Mouse (Mus musculus): ENCODE data around the gene Zcchc4. TPM values are rescaled to one million over a fixed set of nuclear protein-coding genes. Genes with fewer than 3 reads are reported as not detected.

Gene Zcchc4
- total RNA-seq, 2 experiments from 2014 or later, result 8.4 to 9.7 TPM

Other genes starting within 250 kb of the Zcchc4 start
- gene Lgi2, start 208.9 kb upstream of the Zcchc4 start, total RNA-seq (2021), result 1 to 10 TPM; 1.6 to 1.9 TPM
- 10 to 100 TPM in 1 of 2 experiments, 1 to 10 TPM in 1; 9.9 to 10.0 TPM for gene Sepsecs, start 105.7 kb upstream of the Zcchc4 start, total RNA-seq (2021)
- gene Pi4k2b, start 33.8 kb upstream of the Zcchc4 start, total RNA-seq (2021), result 1 to 10 TPM; 5.4 to 5.8 TPM
- gene Anapc4, start 58.6 kb downstream of the Zcchc4 start, total RNA-seq (2021), result 10 to 100 TPM; 55.9 to 61.3 TPM